In the genomic region with DNA sequence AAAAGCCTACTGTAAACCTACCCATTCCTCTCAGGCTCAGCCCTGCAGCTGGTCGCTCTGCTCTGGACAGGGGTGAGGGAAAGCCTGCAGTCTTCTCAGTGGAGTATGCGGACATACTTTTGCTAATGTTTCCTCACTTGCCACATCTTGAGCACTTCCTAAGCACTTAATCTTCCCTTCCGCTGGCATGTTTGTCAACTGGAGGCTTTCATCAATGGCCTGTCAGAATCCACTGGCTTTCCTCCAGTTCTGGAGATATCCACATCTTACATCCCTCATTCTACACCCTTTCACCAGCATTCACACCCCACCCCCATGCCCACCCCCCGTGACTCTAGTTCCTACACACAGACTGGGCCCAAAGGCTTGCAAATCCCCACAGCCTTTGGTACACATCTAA, we compare ENCODE assay signal across 23 mouse cellular contexts. TPM values are rescaled to one million over a fixed set of nuclear protein-coding genes. Genes with fewer than 3 reads are reported as not detected.
DNase-seq lines count a peak whose midpoint lies in the region; ATAC-seq and TF ChIP-seq lines count a peak whose summit lies in the region.
"Had no signal": no experiment of that assay in that cellular context is flagged by ENCODE, and none has a peak within 500 bp of the region (broad histone marks: within the 10 kb centered on the region; RNA-seq: fewer than 3 reads in every experiment).

No protein-coding gene starts in this region.

- TF ChIP-seq POLR2A in lung, adult 2 months (IDR thresholded peaks at IDR 0.05; ENCODE audit: borderline replicate concordance, extremely low read depth, low read depth, low read length): no peak

- H3K4me1 ChIP-seq in lung, embryonic 14.5 days (ENCODE audit: insufficient read depth): peaks cover 26% of the 10 kb centered on the region
- 0 out of 2 replicates have a peak, but pooled peaks cover 3% of the 10 kb centered on the region for H3K4me1 ChIP-seq in lung, adult 2 months (ENCODE audit: control insufficient read depth, insufficient read depth, low read length)
- peaks cover 38% of the 10 kb centered on the region for H3K4me1 ChIP-seq in lung, embryonic 16.5 days (replicated peaks; ENCODE audit: control insufficient read depth, insufficient read depth, low read length)
- H3K4me1 ChIP-seq: forebrain, embryonic 10.5 days; forebrain, embryonic 13.5 days had no signal

- no peak overlapping the region for H3K9ac ChIP-seq in lung, embryonic 14.5 days
- H3K9ac ChIP-seq in lung, embryonic 16.5 days (ENCODE audit: low read length): no peak overlapping the region
- H3K9ac ChIP-seq: forebrain, embryonic 13.5 days; forebrain, postnatal 0 days; hindbrain, embryonic 12.5 days; hindbrain, embryonic 15.5 days had no signal

- no peak for TF ChIP-seq CTCF in lung, embryonic 14.5 days (IDR thresholded peaks at IDR 0.05; ENCODE audit: low read depth)
- no peak for TF ChIP-seq CTCF in lung, adult 2 months (IDR thresholded peaks at IDR 0.05; ENCODE audit: insufficient read depth, low read length)

- 30% methylated on average over 4 of the region's 4 CpGs for WGBS in lung, embryonic 14.5 days
- WGBS in lung, adult 2 months: 52% methylated on average over 4 of the region's 4 CpGs
- 18% methylated on average over 4 of the region's 4 CpGs for WGBS in lung, embryonic 16.5 days

- DNase-seq in lung, embryonic 14.5 days: peak; percentile 87
- no peak for DNase-seq in lung, adult 2 months
- peak; percentile 34 for DNase-seq in lung, postnatal 14 days
- peak; percentile 58 to 75 for DNase-seq in lung, postnatal 4 days
- DNase-seq in frontal cortex, adult 2 months (ENCODE audit: extremely low spot score in 1 of 2, low spot score in 1 of 2): no peak
- no peak for DNase-seq in left cerebral cortex, postnatal 4 days
- DNase-seq: adrenal gland, postnatal 10 days; adrenal gland, postnatal 36 days; B cell, adult 2 months; cerebellum, adult 11-12 months; cerebellum, adult 9-10 months; cerebellum, postnatal 14 days; forebrain, postnatal 0 days; gastrocnemius, postnatal 25 days had no signal

- no peaks in the 10 kb centered on the region for H3K27me3 ChIP-seq in lung, embryonic 14.5 days (ENCODE audit: insufficient read depth, low read length)
- no peaks in the 10 kb centered on the region for H3K27me3 ChIP-seq in lung, embryonic 16.5 days (ENCODE audit: control insufficient read depth, insufficient read depth, low read depth, low read length)
- H3K27me3 ChIP-seq: CH12.LX; forebrain, embryonic 13.5 days; hindbrain, embryonic 12.5 days; hindbrain, embryonic 15.5 days; Patski had no signal

- H3K4me2 ChIP-seq in lung, embryonic 14.5 days: no peak overlapping the region
- H3K4me2 ChIP-seq in lung, embryonic 16.5 days (ENCODE audit: low read depth, low read length): no peak overlapping the region
- H3K4me2 ChIP-seq: forebrain, embryonic 13.5 days; heart, embryonic 11.5 days; hindbrain, embryonic 12.5 days; hindbrain, embryonic 15.5 days had no signal

- H3K27ac ChIP-seq in lung, embryonic 14.5 days (ENCODE audit: low read depth): peak overlapping the region; percentile 56; the same call in 1 of the 2 replicates
- peak overlapping the region; percentile 68 for H3K27ac ChIP-seq in lung, embryonic 16.5 days (ENCODE audit: low read length)
- H3K27ac ChIP-seq: forebrain, embryonic 10.5 days; forebrain, embryonic 13.5 days; hindbrain, embryonic 12.5 days; hindbrain, embryonic 15.5 days had no signal

- H3K4me3 ChIP-seq in lung, embryonic 14.5 days (ENCODE audit: low read depth, low read length): no peak overlapping the region
- H3K4me3 ChIP-seq in lung, adult 2 months (replicated peaks; ENCODE audit: extremely low read depth, low read depth, low read length): no peak overlapping the region
- H3K4me3 ChIP-seq in lung, embryonic 16.5 days (ENCODE audit: low read length): no peak overlapping the region
- H3K4me3 ChIP-seq: forebrain, embryonic 10.5 days; forebrain, embryonic 13.5 days; hindbrain, embryonic 12.5 days; hindbrain, embryonic 15.5 days had no signal

- no peaks in the 10 kb centered on the region for H3K36me3 ChIP-seq in lung, embryonic 14.5 days (ENCODE audit: insufficient read depth)
- H3K36me3 ChIP-seq in lung, embryonic 16.5 days (ENCODE audit: control insufficient read depth, insufficient read depth, low read length): no peaks in the 10 kb centered on the region
- H3K36me3 ChIP-seq: forebrain, embryonic 10.5 days; hindbrain, embryonic 12.5 days; hindbrain, embryonic 15.5 days had no signal

- ATAC-seq in lung, embryonic 14.5 days (ENCODE audit: insufficient read depth): peak; percentile 80
- ATAC-seq in lung, embryonic 16.5 days (ENCODE audit: low read depth): peak; percentile 85
- ATAC-seq: forebrain, embryonic 13.5 days; forebrain, postnatal 0 days; Patski had no signal

- intact Hi-C loops in left cerebral cortex, postnatal 4 days (cut with DNase I): no loop called here

- H3K9me3 ChIP-seq in lung, embryonic 14.5 days (ENCODE audit: low read depth, low read length): no peaks in the 10 kb centered on the region
- no peaks in the 10 kb centered on the region for H3K9me3 ChIP-seq in lung, embryonic 16.5 days (ENCODE audit: control insufficient read depth, low read length)
- H3K9me3 ChIP-seq: forebrain, embryonic 10.5 days; forebrain, embryonic 13.5 days; G1E; hindbrain, embryonic 12.5 days; hindbrain, embryonic 15.5 days had no signal

RNA-seq across cellular contexts. Expression of a gene that starts 57.7 kb away (rescaled TPM):
- 9.1 and 9.3 TPM in 2 replicates for polyA plus RNA-seq in lung, embryonic 14.5 days (2014; fragmentation: Nextera tagmentation; extraction: Ambion mirVana)
- 8.8 and 11.6 TPM in 2 replicates for polyA plus RNA-seq in lung, adult 2 months (2012; rRNA removed)
- 6.8 and 8.7 TPM in 2 replicates for polyA plus RNA-seq in lung, embryonic 16.5 days (2015; fragmentation: Nextera tagmentation; extraction: Ambion mirVana)
- 0.88 and 1.2 TPM in 2 replicates for polyA plus RNA-seq in frontal cortex, adult 2 months (2012; rRNA removed)
- 1 to 10 TPM; 1.9 to 2.0 TPM for total RNA-seq in left cerebral cortex, postnatal 4 days (2021)

Comparison
In these comparisons a context has a peak if more than half of its experiments do, and no peak if none do; other contexts are left out.
1. DNase-seq: peak in lung, embryonic 14.5 days (single experiment), lung, postnatal 14 days (single experiment) and lung, postnatal 4 days (2 of 2); none in lung, adult 2 months (single experiment), frontal cortex, adult 2 months (0 of 2) and left cerebral cortex, postnatal 4 days (single experiment).